Mouse (Mus musculus) small intestine, adult 2 months (tissue): ENCODE measurements around the gene Ssbp3. TPM values are rescaled to one million over a fixed set of nuclear protein-coding genes. Genes with fewer than 3 reads are reported as not detected.

Experiments
- H3K27ac ChIP-seq: fragments of 200-500 bp; 2 replicates; pipeline ENCODE4 v1.5.1; 2012; ENCODE audit warnings: low read depth, low read length, control low read depth, inconsistent platforms; ENCODE audit not compliant: insufficient read depth
- H3K27me3 ChIP-seq: fragments of 200-500 bp; 2 replicates; pipeline ENCODE4 v1.6.1; 2012; ENCODE audit warnings: mild to moderate bottlenecking, moderate library complexity, low read length, inconsistent platforms; ENCODE audit not compliant: control insufficient read depth, insufficient read depth
- H3K36me3 ChIP-seq: fragments of 200-500 bp; 2 replicates; pipeline ENCODE4 v1.6.1; 2012; ENCODE audit warnings: mild to moderate bottlenecking, low read length, control low read depth, inconsistent platforms; ENCODE audit not compliant: control insufficient read depth, insufficient read depth
- H3K4me1 ChIP-seq: fragments of 200-500 bp; 2 replicates; pipeline ENCODE4 v1.6.1; 2012; ENCODE audit warnings: low read length, inconsistent platforms, mixed read lengths; ENCODE audit not compliant: control insufficient read depth, insufficient read depth, insufficient read length
- H3K4me3 ChIP-seq: fragments of 200-500 bp; 2 replicates; pipeline ENCODE4 v1.5.1; 2012; ENCODE audit warnings: low read depth, mild to moderate bottlenecking, control low read depth, inconsistent platforms, low read length, moderate library complexity
- CTCF ChIP-seq: fragments of 200-500 bp; IDR thresholded peaks from 2 replicates; pipeline ENCODE4 v1.5.1; 2012; ENCODE audit warnings: low read depth, mild to moderate bottlenecking, control low read depth, inconsistent platforms, low read length, moderate library complexity, mixed read lengths; ENCODE audit not compliant: insufficient replicate concordance, insufficient read length; ENCODE audit errors: extremely low read depth
- POLR2A ChIP-seq: fragments of 200-500 bp; IDR thresholded peaks from 2 replicates; pipeline ENCODE4 v1.6.1; 2012; ENCODE audit warnings: low read depth, mild to moderate bottlenecking, control low read depth, inconsistent platforms, low read length, moderate library complexity
- WGBS: fragments of 180-500 bp; shearing (Covaris S2); methylation state at CpG from one replicate; pipeline ENCODE4 v1.1.7; 2018; 5-methylcytosine and 5-hydroxymethylcytosine counted together
- polyA plus RNA-seq: library from polyadenylated mRNA; depleted of rRNA; stranded (reverse); fragments of >200 nt; gene quantifications from 2 replicates; pipeline ENCODE4 v1.2.3, GENCODE M21; 2012

Gene Ssbp3
- polyA plus RNA-seq, 1 experiment, result 21.2 TPM

DNA sequence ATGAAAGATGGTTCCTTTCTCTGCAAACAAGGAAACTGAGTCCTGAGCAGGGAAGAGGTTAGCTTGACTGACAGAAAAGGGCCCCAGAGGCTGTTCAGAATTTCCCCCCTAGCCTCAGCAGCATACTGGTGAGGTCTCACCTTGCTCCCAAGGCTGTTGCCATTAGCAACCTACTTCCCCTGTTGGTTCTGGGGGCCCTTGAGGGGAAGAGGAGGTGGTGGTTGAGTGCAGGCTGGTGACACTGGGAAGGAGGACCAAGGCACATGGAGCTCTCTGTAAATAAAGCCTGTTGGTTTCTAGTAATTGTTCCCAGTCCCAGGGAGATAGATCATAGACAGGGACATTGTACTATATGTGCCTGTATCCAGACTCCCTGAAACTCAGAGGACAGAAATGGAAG, 31.0 kb downstream of the Ssbp3 start:
- Histone ChIP-seq H3K27ac (no peak overlapping the region), H3K4me1 (peaks cover 16% of the 10 kb centered on the region; the same call in 1 of the 2 replicates), H3K36me3 (no peaks in the 10 kb centered on the region; the same call in 1 of the 2 replicates), H3K4me3 (no peak overlapping the region), H3K27me3 (no peaks in the 10 kb centered on the region)
- TF ChIP-seq POLR2A (no peak), CTCF (no peak)

- Histone ChIP-seq H3K27ac (peak overlapping the region; percentile 28; the same call in 1 of the 2 replicates), H3K4me3 (no peak overlapping the region), H3K27me3 (no peaks in the 10 kb centered on the region), H3K36me3 (no peaks in the 10 kb centered on the region; the same call in 1 of the 2 replicates), H3K4me1 (peaks cover 16% of the 10 kb centered on the region; the same call in 1 of the 2 replicates)
- WGBS, result 24% methylated on average over 4 of the region's 4 CpGs
- TF ChIP-seq CTCF, result no peak
- no peak for TF ChIP-seq POLR2A
Observed at GRCm38 (mm10) chr4:106942491-106942890, 32.0 kb downstream of the Ssbp3 start.

- 83% methylated on average over 2 of the region's 2 CpGs for WGBS
- Histone ChIP-seq H3K36me3 (no peaks in the 10 kb centered on the region; the same call in 1 of the 2 replicates), H3K27me3 (no peaks in the 10 kb centered on the region), H3K27ac (no peak overlapping the region), H3K4me3 (no peak overlapping the region), H3K4me1 (peaks cover 21% of the 10 kb centered on the region; the same call in 1 of the 2 replicates)
- TF ChIP-seq CTCF, result no peak
- no peak for TF ChIP-seq POLR2A
Observed at GRCm38 (mm10) chr4:106943627-106944026, 33.1 kb downstream of the Ssbp3 start.

GRCm38 (mm10) chr4:106944898-106945297, 34.4 kb downstream of the Ssbp3 start:
- TF ChIP-seq CTCF, result no peak
- no peak for TF ChIP-seq POLR2A
- WGBS, result 21% methylated on average over 3 of the region's 3 CpGs
- H3K27ac ChIP-seq, result no peak overlapping the region
- H3K4me3 ChIP-seq, result no peak overlapping the region
- H3K27me3 ChIP-seq, result no peaks in the 10 kb centered on the region
- H3K36me3 ChIP-seq, result no peaks in the 10 kb centered on the region; the same call in 1 of the 2 replicates
- peaks cover 23% of the 10 kb centered on the region; the same call in 1 of the 2 replicates for H3K4me1 ChIP-seq

DNA sequence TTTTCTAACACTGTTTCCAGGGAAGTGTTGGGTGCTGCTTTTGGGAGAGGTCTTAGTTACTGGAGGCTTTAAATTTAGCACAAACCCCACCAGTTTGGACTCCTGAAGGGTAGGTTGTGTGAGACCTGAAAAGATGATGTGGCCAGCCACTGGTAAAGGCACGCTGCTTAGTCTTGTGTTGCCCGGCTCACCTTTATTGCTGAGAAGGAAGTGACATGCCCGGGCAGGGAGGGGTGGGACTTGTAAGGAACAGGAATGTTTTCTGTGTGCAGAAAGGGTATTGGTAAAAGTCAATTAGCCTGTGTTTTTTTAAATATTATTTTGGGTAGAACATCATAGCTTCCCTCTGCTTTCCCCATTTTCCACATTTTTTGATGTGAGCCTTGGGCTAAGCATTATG, 37.2 kb downstream of the Ssbp3 start:
- TF ChIP-seq CTCF (no peak), POLR2A (no peak)
- H3K4me1 ChIP-seq, result peaks cover 13% of the 10 kb centered on the region; the same call in 1 of the 2 replicates
- WGBS, result 33% methylated on average over 3 of the region's 3 CpGs

GRCm38 (mm10) chr4:106948546-106948945, 38.0 kb downstream of the Ssbp3 start:
- Histone ChIP-seq H3K27ac (no peak overlapping the region), H3K4me3 (no peak overlapping the region), H3K4me1 (peaks cover 10% of the 10 kb centered on the region; the same call in 1 of the 2 replicates), H3K36me3 (no peaks in the 10 kb centered on the region), H3K27me3 (no peaks in the 10 kb centered on the region)
- no peak for TF ChIP-seq POLR2A
- no peak for TF ChIP-seq CTCF
- 40% methylated on average over 7 of the region's 7 CpGs for WGBS

More for the DNA sequence above, 37.2 kb downstream of the Ssbp3 start:
- no peaks in the 10 kb centered on the region for H3K27me3 ChIP-seq
- no peak overlapping the region for H3K27ac ChIP-seq
- H3K4me3 ChIP-seq, result no peak overlapping the region
- H3K36me3 ChIP-seq, result no peaks in the 10 kb centered on the region

DNA sequence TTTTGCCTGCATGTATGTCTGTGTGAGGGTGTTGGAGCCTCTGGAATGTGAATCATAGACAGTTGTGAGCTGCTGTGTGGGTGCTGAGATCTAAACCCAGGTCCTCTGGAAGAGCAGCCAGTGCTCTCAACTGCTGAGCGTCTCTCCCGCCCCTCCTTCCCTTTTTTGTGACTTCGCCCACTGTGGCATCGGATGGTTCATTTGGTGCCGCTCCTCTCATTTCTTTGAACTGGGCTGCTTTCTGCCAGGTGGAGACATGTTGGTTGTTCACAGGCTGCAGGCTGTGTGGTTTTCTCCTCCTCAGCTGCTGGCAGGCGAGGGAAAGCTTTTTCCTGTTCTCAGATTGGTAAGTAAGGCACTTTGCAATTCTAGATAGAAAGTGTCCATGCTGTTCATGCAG, 38.7 kb downstream of the Ssbp3 start:
- TF ChIP-seq CTCF (no peak), POLR2A (no peak)
- peaks cover 10% of the 10 kb centered on the region; the same call in 1 of the 2 replicates for H3K4me1 ChIP-seq
- no peak overlapping the region for H3K27ac ChIP-seq
- WGBS, result 82% methylated on average over 6 of the region's 6 CpGs
- no peaks in the 10 kb centered on the region for H3K27me3 ChIP-seq
- H3K36me3 ChIP-seq, result no peaks in the 10 kb centered on the region
- no peak overlapping the region for H3K4me3 ChIP-seq
